Mouse (Mus musculus) CH12.LX (cell line): ENCODE results near the gene Rhobtb3. TPM values are rescaled to one million over a fixed set of nuclear protein-coding genes. Genes with fewer than 3 reads are reported as not detected.

Source experiments
- DNase-seq: peaks from one replicate; pipeline ENCODE4 v3.0.0-alpha.2; 2013; ENCODE audit errors: extremely low read depth
- H3K27ac ChIP-seq: 2 replicates; pipeline ENCODE4 v1.5.1; 2012; ENCODE audit warnings: low read depth, mild to moderate bottlenecking, control low read depth, moderate library complexity; ENCODE audit not compliant: insufficient read depth
- H3K27me3 ChIP-seq: replicated peaks from 2 replicates; pipeline ENCODE3; 2012; ENCODE audit warnings: inconsistent platforms
- H3K36me3 ChIP-seq, 2 experiments: replicated peaks in 1 of 2; 2 replicates each; pipeline versions ENCODE3 to v1.6.1; 2012; ENCODE audit warnings: inconsistent platforms in 1 of 2, low read length in 1 of 2, mild to moderate bottlenecking in 1 of 2, mixed read lengths in 1 of 2, moderate library complexity in 1 of 2; ENCODE audit not compliant: control insufficient read depth in 1 of 2, insufficient read depth in 1 of 2
- H3K4me1 ChIP-seq, 2 experiments: 2 replicates each; pipeline ENCODE4 v1.6.1; 2012; ENCODE audit warnings: inconsistent platforms in 1 of 2, moderate library complexity in 1 of 2; ENCODE audit not compliant: insufficient read depth in 2 of 2, control insufficient read depth in 1 of 2
- H3K4me2 ChIP-seq: 2 replicates; pipeline ENCODE4 v1.6.1; 2012; ENCODE audit warnings: low read depth, mild to moderate bottlenecking, control low read depth; ENCODE audit not compliant: poor library complexity, insufficient read depth, severe bottlenecking
- H3K4me3 ChIP-seq, 3 experiments: fragments of 150-350 bp in 1 of 3; sonication (generic) in 1 of 3; replicated peaks in 1 of 3; 2 replicates each; pipeline versions ENCODE3 to v1.5.1; 2011 to 2012; ENCODE audit warnings: low read depth in 2 of 3, low read length in 2 of 3, mild to moderate bottlenecking in 2 of 3, moderate library complexity in 2 of 3, control low read depth in 1 of 3, improper control_type of control experiment in 1 of 3, inconsistent platforms in 1 of 3, mixed read lengths in 1 of 3; ENCODE audit not compliant: poor library complexity in 1 of 3
- H3K79me2 ChIP-seq: replicated peaks from 2 replicates; pipeline ENCODE4 v1.6.1; 2012; ENCODE audit warnings: mild to moderate bottlenecking, moderate library complexity; ENCODE audit not compliant: control insufficient read depth, poor library complexity, insufficient read depth, severe bottlenecking; ENCODE audit errors: extremely low read depth
- H3K9ac ChIP-seq: 2 replicates; pipeline ENCODE4 v1.6.1; 2012; ENCODE audit warnings: low read depth, mild to moderate bottlenecking, control low read depth, moderate library complexity; ENCODE audit not compliant: insufficient read depth
- H3K9me3 ChIP-seq: replicated peaks from 2 replicates; pipeline ENCODE3; 2012; ENCODE audit warnings: low read length, inconsistent platforms, mixed read lengths
- CHD2 ChIP-seq: IDR thresholded peaks from 2 replicates; pipeline ENCODE4 v1.6.1; 2011; ENCODE audit warnings: low read length, improper control_type of control experiment
- ELF1 ChIP-seq: IDR thresholded peaks from 2 replicates; pipeline ENCODE4 v1.6.1; 2014; ENCODE audit warnings: low read depth, mild to moderate bottlenecking, inconsistent platforms, low read length, improper control_type of control experiment
- GABPA ChIP-seq: IDR thresholded peaks from 2 replicates; pipeline ENCODE4 v1.6.1; 2012; ENCODE audit warnings: low read depth, low read length, improper control_type of control experiment, inconsistent platforms; ENCODE audit not compliant: insufficient replicate concordance
- HCFC1 ChIP-seq: IDR thresholded peaks from 2 replicates; pipeline ENCODE4 v1.6.1; 2012; ENCODE audit warnings: low read depth, mild to moderate bottlenecking, inconsistent platforms, low read length, improper control_type of control experiment
- JUND ChIP-seq: conservative IDR thresholded peaks from 2 replicates; pipeline ENCODE4 v1.6.1; 2011; ENCODE audit warnings: low read depth, low read length, improper control_type of control experiment
- KAT2A ChIP-seq: IDR thresholded peaks from 2 replicates; pipeline ENCODE4 v1.6.1; 2012; ENCODE audit warnings: low read length, improper control_type of control experiment, inconsistent platforms; ENCODE audit not compliant: insufficient replicate concordance
- MAX ChIP-seq: IDR thresholded peaks from 2 replicates; pipeline ENCODE4 v1.6.1; 2011; ENCODE audit warnings: low read length, improper control_type of control experiment
- NELFE ChIP-seq: IDR thresholded peaks from 2 replicates; pipeline ENCODE4 v1.6.1; 2011; ENCODE audit warnings: low read depth, low read length, improper control_type of control experiment
- PAX5 ChIP-seq: IDR thresholded peaks from 2 replicates; pipeline ENCODE4 v1.6.1; 2012; ENCODE audit warnings: low read length, inconsistent platforms, mixed read lengths
- POLR2AphosphoS2 ChIP-seq: IDR thresholded peaks from 2 replicates; pipeline ENCODE4 v1.6.1; 2011; ENCODE audit warnings: low read depth, low read length, improper control_type of control experiment
- RAD21 ChIP-seq: IDR thresholded peaks from 2 replicates; pipeline ENCODE4 v1.6.1; 2011; ENCODE audit warnings: low read depth, mild to moderate bottlenecking, low read length, improper control_type of control experiment, moderate library complexity
- ZMIZ1 ChIP-seq: IDR thresholded peaks from 2 replicates; pipeline ENCODE4 v1.6.1; 2012; ENCODE audit warnings: low read depth, mild to moderate bottlenecking, inconsistent platforms, low read length, improper control_type of control experiment
- ZNF384 ChIP-seq: IDR thresholded peaks from 2 replicates; pipeline ENCODE4 v1.6.1; 2012; ENCODE audit warnings: low read depth, low read length, improper control_type of control experiment, inconsistent platforms
- dilution Hi-C: fragments of 300-500 bp; cut with MboI; formaldehyde crosslinking; loops from 2 replicates; pipeline ENCODE4 v1.14.3; 2020; ENCODE audit warnings: low sequenced_read_pairs; ENCODE audit not compliant: extremely low pct_unique_long_range_greater_than_20kb, extremely low pct_ligation_motif_present
- in situ Hi-C: fragments of 300-500 bp; cut with MboI; formaldehyde crosslinking; loops from 3 replicates; pipeline ENCODE4 v1.14.3; 2019; ENCODE audit warnings: low sequenced_read_pairs, low pct_ligation_motif_present, low pct_unique_long_range_greater_than_20kb, mixed read lengths
- polyA plus RNA-seq: library from polyadenylated mRNA; unstranded; fragments of >175 nt; gene quantifications from 2 replicates; pipeline ENCODE4 v1.2.1, GENCODE M21; 2012; ENCODE audit warnings: low read depth; ENCODE audit not compliant: insufficient read length
- total RNA-seq, 2 experiments: library from RNA; depleted of rRNA; stranded (reverse); fragments of 300-350 nt in 1 of 2; fragments of >200 nt in 1 of 2; gene quantifications; 2 replicates each; pipeline ENCODE4 v1.2.3; 2012 to 2014

Rhobtb3 gene
- total and polyA plus RNA-seq, 3 experiments, result 2.0 to 3.6 (median 3.4) TPM

DNA sequence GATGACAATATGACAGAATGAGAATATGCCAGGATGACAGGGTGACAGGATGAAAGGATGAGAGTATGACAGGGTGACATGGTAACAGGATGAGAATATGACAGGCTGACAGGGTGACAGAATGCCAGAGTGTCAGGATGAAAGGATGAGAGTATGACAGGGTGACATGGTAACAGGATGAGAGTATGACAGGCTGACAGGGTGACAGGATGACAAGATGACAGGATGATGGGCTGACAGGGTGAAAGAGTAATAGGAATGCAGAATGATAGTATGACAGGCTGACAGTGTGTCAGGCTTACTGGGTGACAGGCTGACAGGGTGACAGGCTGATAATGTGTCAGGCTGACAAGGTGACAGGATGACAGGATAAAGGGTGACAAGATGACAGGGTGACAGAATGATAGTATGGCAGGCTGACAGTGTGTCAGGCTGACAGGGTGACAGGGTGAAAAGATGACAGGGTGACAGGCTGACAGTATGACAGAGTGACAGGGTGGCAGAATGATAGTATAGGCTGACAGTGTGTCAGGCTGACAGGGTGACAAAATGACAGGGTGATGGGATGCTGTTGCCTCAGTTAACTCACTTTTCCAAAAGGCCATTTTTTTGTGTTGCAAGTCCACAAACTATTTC lies 11.8 kb upstream of the Rhobtb3 start:
- no peak overlapping the region for H3K9ac ChIP-seq
- no peaks in the 10 kb centered on the region for H3K9me3 ChIP-seq
- no peak for TF ChIP-seq POLR2AphosphoS2
- TF ChIP-seq PAX5, result no peak
- no peak for TF ChIP-seq ELF1
- no peak for TF ChIP-seq NELFE
- no peak for TF ChIP-seq HCFC1
- no peak for TF ChIP-seq GABPA
- no peak for TF ChIP-seq ZMIZ1
- TF ChIP-seq JUND, result no peak
- TF ChIP-seq KAT2A, result no peak
- no peaks in the 10 kb centered on the region for H3K4me1 ChIP-seq
- dilution Hi-C loops (no loop called here), in situ Hi-C loops (no loop called here)
- H3K4me3 ChIP-seq, result no peak overlapping the region
- H3K4me2 ChIP-seq, result no peak overlapping the region
- no peak overlapping the region for H3K27ac ChIP-seq
- no peaks in the 10 kb centered on the region for H3K27me3 ChIP-seq
- no peaks in the 10 kb centered on the region for H3K36me3 ChIP-seq
- DNase-seq, result no peak
- no peaks in the 10 kb centered on the region for H3K79me2 ChIP-seq

DNA sequence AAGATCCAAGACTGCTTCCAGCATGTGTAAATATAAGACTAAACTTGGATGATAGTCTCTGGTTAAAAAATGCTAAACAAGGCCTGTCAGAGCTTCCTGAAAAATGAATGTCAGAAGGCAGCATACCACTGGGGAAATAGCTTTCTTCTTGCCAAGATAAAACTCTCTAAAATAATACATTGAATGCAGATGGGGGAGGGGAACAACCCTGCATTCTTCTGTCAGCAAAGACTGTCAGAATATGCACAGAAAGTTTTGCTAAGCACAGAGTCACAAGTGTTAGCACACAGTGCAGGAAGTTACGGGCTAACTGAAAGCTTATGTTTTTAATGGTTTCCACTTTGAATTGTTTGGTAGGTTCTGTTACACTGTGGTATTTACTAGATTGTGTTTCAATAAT lies 6.6 kb upstream of the Rhobtb3 start:
- in situ Hi-C loops (no loop called here), dilution Hi-C loops (no loop called here)
- H3K4me1 ChIP-seq, result no peaks in the 10 kb centered on the region
- no peaks in the 10 kb centered on the region for H3K27me3 ChIP-seq
- no peaks in the 10 kb centered on the region for H3K79me2 ChIP-seq
- H3K9me3 ChIP-seq, result no peaks in the 10 kb centered on the region
- no peak overlapping the region for H3K27ac ChIP-seq
- H3K4me3 ChIP-seq, result no peak overlapping the region
- H3K4me2 ChIP-seq, result no peak overlapping the region
- H3K36me3 ChIP-seq, result no peaks in the 10 kb centered on the region
- no peak for TF ChIP-seq CHD2
- no peak for TF ChIP-seq RAD21
- TF ChIP-seq ZNF384, result no peak
- TF ChIP-seq MAX, result no peak
- DNase-seq, result no peak
- H3K9ac ChIP-seq, result no peak overlapping the region
